Mouse (Mus musculus) forebrain, embryonic 11.5 days (tissue): Measurements from ENCODE around the gene Tspyl4. TPM values are rescaled to one million over a fixed set of nuclear protein-coding genes. Genes with fewer than 3 reads are reported as not detected.
A peak's percentile ranks its signal among the peaks of the same experiment; 100 is the strongest.
"Not testable (repeated sequence)": the region's sequence is repeated elsewhere in the genome, so short reads cannot be mapped to it uniquely, and the experiment has no call there.

ENCODE experiments used
- ATAC-seq: fragments of 200-750 bp; cut with Nextera tagmentation; replicated peaks from 2 replicates; pipeline ENCODE4 v1.8.0; 2017; ENCODE audit warnings: moderate TSS enrichment; ENCODE audit not compliant: low FRiP score
- DNase-seq: peaks from one replicate; pipeline ENCODE4 v3.0.0-alpha.2; 2017; ENCODE audit warnings: low spot score
- H3K27ac ChIP-seq: fragments of 300-500 bp; sonication (generic); 2 replicates; pipeline ENCODE4 v1.5.1; 2014; ENCODE audit warnings: low read depth, low read length
- H3K27me3 ChIP-seq: fragments of 300-500 bp; sonication (generic); 2 replicates; pipeline ENCODE4 v1.6.1; 2014; ENCODE audit warnings: mild to moderate bottlenecking, low read length, mixed read lengths; ENCODE audit not compliant: control insufficient read depth, insufficient read depth
- H3K36me3 ChIP-seq: fragments of 300-500 bp; sonication (generic); 2 replicates; pipeline ENCODE4 v1.6.1; 2014; ENCODE audit warnings: mild to moderate bottlenecking, low read length, moderate library complexity, mixed read lengths; ENCODE audit not compliant: control insufficient read depth, insufficient read depth
- H3K4me1 ChIP-seq: fragments of 300-500 bp; sonication (generic); replicated peaks from 2 replicates; pipeline ENCODE4 v1.6.1; 2014; ENCODE audit warnings: low read length, mixed read lengths; ENCODE audit not compliant: control insufficient read depth, insufficient read depth
- H3K4me2 ChIP-seq: fragments of 300-500 bp; sonication (generic); 2 replicates; pipeline ENCODE4 v1.6.1; 2014; ENCODE audit warnings: low read depth, mild to moderate bottlenecking, low read length, moderate library complexity, mixed read lengths; ENCODE audit not compliant: severe bottlenecking
- H3K4me3 ChIP-seq: fragments of 300-500 bp; sonication (generic); 2 replicates; pipeline ENCODE4 v1.5.1; 2014; ENCODE audit warnings: low read depth, low read length
- H3K9ac ChIP-seq: fragments of 300-500 bp; sonication (generic); 2 replicates; pipeline ENCODE4 v1.6.1; 2014; ENCODE audit warnings: low read length
- H3K9me3 ChIP-seq: fragments of 300-500 bp; sonication (generic); 2 replicates; pipeline ENCODE4 v1.6.1; 2016; ENCODE audit warnings: low read length, mixed read lengths; ENCODE audit not compliant: control insufficient read depth
- WGBS: fragments of 180-500 bp; shearing (Covaris S2); extraction: QIAGEN DNeasy Blood & Tissue Kit; methylation state at CpG from one replicate; pipeline ENCODE4 v1.1.7; 2014; 5-methylcytosine and 5-hydroxymethylcytosine counted together
- polyA plus RNA-seq: library from polyadenylated mRNA; unstranded; fragments of >200 nt; fragmentation: Nextera tagmentation; extraction: Ambion mirVana; gene quantifications from 2 replicates; pipeline ENCODE4 v1.2.1, GENCODE M21; 2014

Tspyl4 gene
- 18.1 and 23.8 TPM in 2 replicates for polyA plus RNA-seq

GRCm38 (mm10) chr10:34297299-34297979 is at the start of gene Tspyl4:
Gene Tspyl4, plus strand, starts transcription at chr10:34297442.
- Histone ChIP-seq H3K27ac (peak within 1 kb of the TSS; percentile 84), H3K4me2 (peak within 1 kb of the TSS; percentile 61), H3K4me3 (peak within 1 kb of the TSS; percentile 73), H3K27me3 (no peaks in the 10 kb centered on the region), H3K36me3 (no peaks in the 10 kb centered on the region), H3K9ac (peak within 1 kb of the TSS; percentile 76), H3K9me3 (no peaks in the 10 kb centered on the region), H3K4me1 (peaks cover 16% of the 10 kb centered on the region; the same call in 1 of the 2 replicates)
- peak; percentile 98 for ATAC-seq
- WGBS, result under 1% methylated on average over 38 of the region's 38 CpGs
- DNase-seq, result peak; percentile 94

DNA sequence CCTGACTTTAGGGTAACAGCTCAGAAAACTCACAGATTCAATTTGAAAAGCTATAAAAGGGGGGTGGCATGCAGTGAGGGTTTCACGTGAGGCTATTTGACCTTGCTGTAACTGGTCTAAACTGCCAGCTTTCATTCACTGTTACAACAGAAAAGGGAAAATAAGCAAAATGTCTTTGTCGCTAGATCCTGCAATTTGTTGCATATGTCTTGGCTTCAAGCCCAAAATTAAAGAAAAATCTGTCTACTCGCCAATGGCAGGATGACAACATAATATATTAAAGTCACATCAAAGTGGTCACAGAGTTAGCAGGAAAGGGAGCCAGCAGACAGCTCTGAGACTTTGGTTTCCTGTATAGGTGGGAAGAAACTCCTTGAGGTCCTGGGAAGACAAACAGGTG is 49.5 kb upstream of the Tspyl4 start:
- H3K27ac ChIP-seq, result no peak overlapping the region
- H3K4me3 ChIP-seq, result no peak overlapping the region
- H3K36me3 ChIP-seq, result no peaks in the 10 kb centered on the region
- DNase-seq (no peak), ATAC-seq (no peak)
- H3K4me1 ChIP-seq, result no peaks in the 10 kb centered on the region
- no peak overlapping the region for H3K9ac ChIP-seq
- H3K4me2 ChIP-seq, result no peak overlapping the region
- H3K9me3 ChIP-seq, result no peaks in the 10 kb centered on the region
- WGBS, result 52% methylated on average over 3 of the region's 3 CpGs
- no peaks in the 10 kb centered on the region for H3K27me3 ChIP-seq

DNA sequence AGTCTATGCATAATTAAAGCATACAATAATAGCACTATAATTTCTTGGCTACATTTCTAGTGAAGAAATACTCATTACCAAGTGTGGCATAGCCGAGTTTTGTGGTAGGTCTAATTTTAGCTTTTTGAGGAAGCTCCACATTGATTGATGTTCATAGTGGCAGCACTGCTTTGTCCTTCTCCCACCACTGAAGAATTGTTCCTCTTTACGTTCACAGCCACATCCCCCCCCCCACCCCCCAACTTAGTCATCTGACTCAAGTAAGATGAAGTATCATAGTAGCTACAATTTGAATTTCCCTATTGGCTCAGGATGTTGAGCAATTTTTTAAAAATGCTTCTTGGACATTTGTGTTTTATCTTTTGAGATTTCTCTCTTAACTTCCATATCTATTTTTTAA is 47.6 kb upstream of the Tspyl4 start:
- no peaks in the 10 kb centered on the region for H3K9me3 ChIP-seq
- H3K4me3 ChIP-seq, result no peak overlapping the region
- 76% methylated on average over 2 of the region's 2 CpGs for WGBS
- H3K4me1 ChIP-seq, result no peaks in the 10 kb centered on the region
- no peak for DNase-seq
- H3K4me2 ChIP-seq, result no peak overlapping the region
- no peak overlapping the region for H3K27ac ChIP-seq
- H3K9ac ChIP-seq, result no peak overlapping the region
- no peak for ATAC-seq
- no peaks in the 10 kb centered on the region for H3K27me3 ChIP-seq
- no peaks in the 10 kb centered on the region for H3K36me3 ChIP-seq

- not testable (repeated sequence) for H3K27ac ChIP-seq, H3K27me3 ChIP-seq, H3K9ac ChIP-seq, H3K4me1 ChIP-seq, H3K4me3 ChIP-seq, H3K36me3 ChIP-seq, DNase-seq, H3K9me3 ChIP-seq, ATAC-seq, H3K4me2 ChIP-seq
- 90% methylated on average over 9 of the region's 9 CpGs for WGBS
These were observed 44.4 kb upstream of the Tspyl4 start for GRCm38 (mm10) chr10:34252833-34253232.

GRCm38 (mm10) chr10:34265106-34265505 is 32.1 kb upstream of the Tspyl4 start:
- WGBS, result 88% methylated on average over 4 of the region's 4 CpGs
- H3K36me3 ChIP-seq, result no peaks in the 10 kb centered on the region
- no peak overlapping the region for H3K9ac ChIP-seq
- no peak overlapping the region for H3K27ac ChIP-seq
- no peaks in the 10 kb centered on the region for H3K4me1 ChIP-seq
- H3K4me2 ChIP-seq, result no peak overlapping the region
- no peaks in the 10 kb centered on the region for H3K9me3 ChIP-seq
- no peaks in the 10 kb centered on the region for H3K27me3 ChIP-seq
- no peak overlapping the region for H3K4me3 ChIP-seq
- ATAC-seq (no peak), DNase-seq (no peak)

GRCm38 (mm10) chr10:34267312-34268070 is 29.8 kb upstream of the Tspyl4 start:
- no peak for ATAC-seq

GRCm38 (mm10) chr10:34271681-34272080 is 25.6 kb upstream of the Tspyl4 start:
- Histone ChIP-seq H3K9me3 (no peaks in the 10 kb centered on the region), H3K27ac (no peak overlapping the region), H3K4me3 (no peak overlapping the region), H3K27me3 (no peaks in the 10 kb centered on the region), H3K4me2 (no peak overlapping the region), H3K4me1 (no peaks in the 10 kb centered on the region), H3K9ac (no peak overlapping the region), H3K36me3 (no peaks in the 10 kb centered on the region)
- DNase-seq (no peak), ATAC-seq (no peak)
- 67% methylated on average over 7 of the region's 7 CpGs for WGBS

More at GRCm38 (mm10) chr10:34267312-34268070, 29.8 kb upstream of the Tspyl4 start:
- H3K9me3 ChIP-seq, result no peaks in the 10 kb centered on the region
- H3K4me2 ChIP-seq, result no peak overlapping the region
- WGBS, result 74% methylated on average over 5 of the region's 5 CpGs
- H3K36me3 ChIP-seq, result no peaks in the 10 kb centered on the region
- no peaks in the 10 kb centered on the region for H3K4me1 ChIP-seq
- H3K4me3 ChIP-seq, result no peak overlapping the region
- H3K9ac ChIP-seq, result no peak overlapping the region
- H3K27me3 ChIP-seq, result no peaks in the 10 kb centered on the region
- DNase-seq, result no peak
- H3K27ac ChIP-seq, result no peak overlapping the region

GRCm38 (mm10) chr10:34280591-34281175 is 16.6 kb upstream of the Tspyl4 start:
- DNase-seq (peak; percentile 59), ATAC-seq (peak; percentile 8; the same call in 1 of the 2 replicates)
- H3K9ac ChIP-seq, result no peak overlapping the region; the same call in 1 of the 2 replicates
- WGBS, result 31% methylated on average over 13 of the region's 13 CpGs
- H3K4me2 ChIP-seq, result peak overlapping the region; percentile 43
- H3K4me3 ChIP-seq, result no peak overlapping the region
- H3K27me3 ChIP-seq, result no peaks in the 10 kb centered on the region
- H3K9me3 ChIP-seq, result no peaks in the 10 kb centered on the region
- peaks cover 5% of the 10 kb centered on the region for H3K4me1 ChIP-seq
- no peak overlapping the region for H3K27ac ChIP-seq
- H3K36me3 ChIP-seq, result no peaks in the 10 kb centered on the region
